Mouse (Mus musculus): ENCODE results near the gene Rpl19. TPM values are rescaled to one million over a fixed set of nuclear protein-coding genes. Genes with fewer than 3 reads are reported as not detected.

The Rpl19 gene
- polyA plus RNA-seq, 1 experiment from 2014 or later = 1,206 TPM

DNA sequence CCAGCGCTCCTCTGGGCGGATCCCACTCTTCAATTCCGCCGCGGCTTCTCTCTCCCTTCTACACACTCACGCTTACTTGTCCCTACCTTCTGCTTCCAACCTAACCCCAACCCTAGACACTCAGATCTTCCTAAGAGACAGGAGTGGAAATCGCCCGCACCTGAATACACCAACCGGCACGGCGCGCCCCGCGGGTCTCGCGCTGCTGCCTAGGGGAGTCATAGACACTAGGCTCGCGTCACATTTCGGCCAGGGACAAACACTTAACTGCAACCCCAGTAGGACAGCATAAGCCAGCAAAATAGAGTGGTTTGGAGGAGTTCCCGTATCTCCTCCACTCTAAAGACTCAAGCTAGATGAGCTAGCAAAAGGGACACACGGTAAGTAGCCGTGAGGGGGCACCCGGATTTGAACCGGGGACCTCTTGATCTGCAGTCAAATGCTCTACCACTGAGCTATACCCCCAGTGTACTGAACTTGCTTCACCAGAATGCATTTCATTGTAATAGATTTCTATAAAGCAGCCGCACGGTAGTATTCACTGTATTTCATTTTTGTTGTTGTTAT, 37.9 kb upstream of the Rpl19 start:
- WGBS = under 1% methylated on average over 26 of the region's 26 CpGs

DNA sequence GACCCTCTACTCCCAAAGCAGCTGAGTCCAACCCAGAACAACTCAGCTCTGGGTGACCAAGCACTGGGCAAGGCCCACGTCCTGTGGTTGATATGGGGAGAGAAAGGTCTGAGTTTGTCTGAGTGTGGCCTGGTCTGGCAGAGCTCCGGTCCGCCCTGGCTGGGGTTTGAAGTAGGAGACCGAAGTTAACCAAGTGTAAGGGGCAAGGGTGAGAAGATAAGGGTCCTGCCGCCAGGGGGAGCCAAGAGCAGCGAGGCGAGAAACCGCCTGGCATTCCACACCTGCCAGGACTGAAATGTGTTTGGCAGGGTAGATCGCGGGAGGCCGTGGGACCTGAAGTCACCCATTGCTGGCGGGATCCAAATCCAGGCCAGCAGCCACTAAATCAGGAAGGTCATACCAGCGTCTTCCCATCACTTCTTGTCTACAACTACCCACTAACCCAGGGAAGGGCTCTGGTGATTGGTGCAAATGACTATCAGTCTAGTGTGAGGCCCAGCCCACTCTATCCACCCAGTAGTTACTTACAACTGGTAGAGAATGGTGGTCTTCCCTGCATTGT, 31.9 kb upstream of the Rpl19 start:
- peak overlapping the region; percentile 61 for H3K4me3 ChIP-seq
- no peaks in the 10 kb centered on the region for H3K36me3 ChIP-seq (replicated peaks)
- H3K27me3 ChIP-seq (replicated peaks; ENCODE audit: low read depth, poor library complexity, severe bottlenecking) = peaks cover 66% of the 10 kb centered on the region
- H3K27ac ChIP-seq (replicated peaks) = no peak overlapping the region
- DNase-seq (ENCODE audit: low spot score) = peak; percentile 84
- peaks cover 32% of the 10 kb centered on the region for H3K4me1 ChIP-seq
- H3K9me3 ChIP-seq = no peaks in the 10 kb centered on the region
- WGBS = 5% methylated on average over 13 of the region's 13 CpGs

More for the DNA sequence above, 37.9 kb upstream of the Rpl19 start:
- peak; percentile 89 for DNase-seq (ENCODE audit: low spot score)
- Histone ChIP-seq H3K9me3 (no peaks in the 10 kb centered on the region), H3K4me1 (peaks cover 32% of the 10 kb centered on the region), H3K36me3 (replicated peaks) (no peaks in the 10 kb centered on the region), H3K4me3 (peak overlapping the region; percentile 90), H3K27ac (replicated peaks) (peak overlapping the region; percentile 86), H3K27me3 (replicated peaks; ENCODE audit: low read depth, poor library complexity, severe bottlenecking) (peaks cover 59% of the 10 kb centered on the region)

DNA sequence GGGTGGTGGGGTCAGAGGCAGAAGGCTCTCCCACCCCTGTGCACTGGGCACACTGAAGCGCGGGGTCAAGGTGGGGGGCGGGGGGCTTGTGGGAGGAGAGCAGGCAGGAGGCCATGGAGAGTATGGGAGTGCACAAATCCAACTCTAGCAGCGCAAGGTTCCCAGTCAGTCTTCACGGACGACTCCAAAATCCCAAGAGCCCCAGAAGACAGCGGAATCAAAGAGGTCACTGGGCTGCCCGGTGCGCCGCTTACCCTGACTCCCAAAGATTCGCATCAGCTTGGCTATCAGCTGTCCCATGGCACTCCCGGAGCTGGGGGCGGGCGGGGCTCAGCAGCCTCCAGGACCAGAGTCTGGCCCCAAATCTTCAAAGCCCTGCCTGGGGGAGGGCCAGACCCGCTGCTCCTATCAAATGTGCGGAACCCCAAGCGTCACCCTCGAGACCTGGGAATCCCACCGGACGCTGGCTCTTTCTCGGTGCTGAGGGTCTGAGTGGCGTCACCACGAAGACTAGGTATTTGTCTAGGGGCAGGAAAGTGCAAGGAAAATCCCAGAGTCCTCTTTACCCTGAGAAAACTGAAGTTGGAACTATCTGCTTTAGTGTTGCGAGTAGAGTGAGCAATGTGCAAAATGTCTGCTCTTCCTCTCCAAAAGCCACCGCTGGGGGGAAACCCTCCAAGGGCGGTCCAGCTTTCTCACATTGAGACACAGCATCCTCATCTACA, 30.8 kb upstream of the Rpl19 start, which contains the start of gene Arl5c:
Arl5c (minus strand) TSS at position 618 of the 725 bp plus-strand sequence.
- Histone ChIP-seq H3K9me3 (no peaks in the 10 kb centered on the region), H3K36me3 (replicated peaks) (no peaks in the 10 kb centered on the region), H3K27ac (replicated peaks) (peak within 1 kb of the TSS; percentile 22; the same call in 1 of the 2 replicates), H3K27me3 (replicated peaks; ENCODE audit: low read depth, poor library complexity, severe bottlenecking) (peaks cover 66% of the 10 kb centered on the region), H3K4me3 (peak within 1 kb of the TSS; percentile 61), H3K4me1 (peaks cover 31% of the 10 kb centered on the region)
- WGBS = under 1% methylated on average over 26 of the region's 26 CpGs
- DNase-seq (ENCODE audit: low spot score) = peak; percentile 66

DNA sequence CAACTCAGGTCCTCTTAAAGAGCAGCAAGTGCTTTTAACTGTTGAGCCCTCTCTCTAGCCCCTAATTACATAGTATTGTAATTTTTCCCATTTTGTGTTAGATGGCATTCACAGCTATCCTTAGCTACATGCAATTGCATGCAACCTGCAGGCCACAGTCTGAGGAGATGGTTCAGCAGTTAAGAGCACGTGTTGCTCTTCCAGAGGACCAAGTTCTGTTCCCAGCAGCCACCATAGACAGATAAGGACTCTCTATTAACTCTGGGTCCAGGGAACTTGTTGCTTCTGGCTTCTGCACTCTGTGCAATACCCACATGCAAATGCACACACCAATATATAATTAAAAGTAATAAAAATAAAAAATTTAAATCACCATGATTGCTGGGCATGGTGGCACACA, 29.8 kb upstream of the Rpl19 start:
- Histone ChIP-seq H3K4me3 (no peak overlapping the region), H3K4me1 (peaks cover 40% of the 10 kb centered on the region), H3K27me3 (replicated peaks; ENCODE audit: low read depth, poor library complexity, severe bottlenecking) (peaks cover 70% of the 10 kb centered on the region), H3K36me3 (replicated peaks) (no peaks in the 10 kb centered on the region), H3K27ac (replicated peaks) (no peak overlapping the region), H3K9me3 (no peaks in the 10 kb centered on the region)
- DNase-seq (ENCODE audit: low spot score) = no peak
- WGBS = 79% methylated on average over 1 of the region's 1 CpGs

DNA sequence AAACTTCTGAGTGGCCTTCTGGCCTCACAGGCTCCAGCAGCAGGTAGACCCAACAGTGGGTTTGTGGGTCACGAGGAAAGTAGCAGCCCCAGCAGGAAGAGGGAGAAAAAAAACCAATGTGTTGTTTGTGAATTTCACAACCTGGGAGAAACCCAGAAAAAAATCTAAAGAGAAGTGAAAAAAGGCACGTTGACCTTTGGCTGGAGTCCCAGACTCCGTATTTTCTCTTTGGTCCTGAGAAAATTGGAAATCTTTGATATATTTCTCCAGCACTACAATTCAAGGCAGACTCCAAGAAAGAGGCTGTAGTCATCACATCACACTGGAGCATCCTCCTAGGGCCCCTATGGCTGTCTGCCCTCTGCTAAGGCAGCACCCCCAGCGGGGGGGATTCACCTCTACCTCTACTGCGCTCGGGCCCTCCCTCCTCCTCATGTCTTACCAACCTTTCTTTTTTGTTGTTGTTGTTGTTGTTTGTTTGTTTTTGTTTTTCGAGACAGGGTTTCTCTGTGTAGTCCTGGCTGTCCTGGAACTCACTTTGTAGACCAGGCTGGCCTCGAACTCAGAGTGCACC, 29.0 kb upstream of the Rpl19 start:
- Histone ChIP-seq H3K9me3 (no peaks in the 10 kb centered on the region), H3K36me3 (replicated peaks) (no peaks in the 10 kb centered on the region), H3K4me3 (no peak overlapping the region), H3K4me1 (peaks cover 48% of the 10 kb centered on the region), H3K27me3 (replicated peaks; ENCODE audit: low read depth, poor library complexity, severe bottlenecking) (peaks cover 73% of the 10 kb centered on the region), H3K27ac (replicated peaks) (no peak overlapping the region)
- no peak for DNase-seq (ENCODE audit: low spot score)
- 85% methylated on average over 8 of the region's 8 CpGs for WGBS

DNA sequence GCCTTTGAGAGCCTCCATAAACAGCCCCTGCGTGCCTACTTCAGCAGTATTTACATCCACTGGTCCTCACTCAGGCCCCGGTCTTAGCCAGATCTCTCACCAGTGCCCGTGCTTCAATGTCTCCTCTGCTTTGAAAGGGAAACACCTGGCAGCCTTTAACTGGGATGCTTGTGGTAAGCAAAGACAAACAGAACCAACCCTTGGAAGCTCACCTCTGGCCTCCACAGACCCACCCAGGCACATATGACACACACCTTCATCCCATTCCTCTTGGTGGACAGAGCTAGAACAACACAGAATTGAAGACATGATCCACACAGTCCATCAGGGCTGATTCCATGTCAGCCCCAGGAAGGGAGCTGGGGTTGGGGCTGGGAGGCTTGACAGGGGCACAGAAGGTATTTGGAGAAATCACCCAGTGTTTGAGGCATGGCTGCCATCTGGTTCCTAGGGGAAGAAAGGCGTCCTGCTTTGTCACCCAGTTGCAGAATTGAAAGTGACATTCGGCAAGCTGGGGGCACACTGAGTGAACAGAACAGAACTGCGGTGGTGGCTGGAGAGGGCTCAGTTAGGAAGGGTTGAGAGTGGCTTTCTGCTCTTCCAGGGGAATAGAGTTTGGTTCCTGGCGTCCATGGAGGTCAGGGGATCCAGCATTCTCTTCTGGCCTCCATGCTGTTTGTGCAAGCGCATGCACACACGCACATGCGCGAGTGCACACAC, 28.3 kb upstream of the Rpl19 start:
- WGBS = 81% methylated on average over 11 of the region's 11 CpGs
- Histone ChIP-seq H3K27me3 (replicated peaks; ENCODE audit: low read depth, poor library complexity, severe bottlenecking) (peaks cover 81% of the 10 kb centered on the region), H3K4me1 (peaks cover 55% of the 10 kb centered on the region), H3K36me3 (replicated peaks) (no peaks in the 10 kb centered on the region), H3K9me3 (no peaks in the 10 kb centered on the region), H3K4me3 (no peak overlapping the region), H3K27ac (replicated peaks) (no peak overlapping the region)
- DNase-seq (ENCODE audit: low spot score) = no peak

DNA sequence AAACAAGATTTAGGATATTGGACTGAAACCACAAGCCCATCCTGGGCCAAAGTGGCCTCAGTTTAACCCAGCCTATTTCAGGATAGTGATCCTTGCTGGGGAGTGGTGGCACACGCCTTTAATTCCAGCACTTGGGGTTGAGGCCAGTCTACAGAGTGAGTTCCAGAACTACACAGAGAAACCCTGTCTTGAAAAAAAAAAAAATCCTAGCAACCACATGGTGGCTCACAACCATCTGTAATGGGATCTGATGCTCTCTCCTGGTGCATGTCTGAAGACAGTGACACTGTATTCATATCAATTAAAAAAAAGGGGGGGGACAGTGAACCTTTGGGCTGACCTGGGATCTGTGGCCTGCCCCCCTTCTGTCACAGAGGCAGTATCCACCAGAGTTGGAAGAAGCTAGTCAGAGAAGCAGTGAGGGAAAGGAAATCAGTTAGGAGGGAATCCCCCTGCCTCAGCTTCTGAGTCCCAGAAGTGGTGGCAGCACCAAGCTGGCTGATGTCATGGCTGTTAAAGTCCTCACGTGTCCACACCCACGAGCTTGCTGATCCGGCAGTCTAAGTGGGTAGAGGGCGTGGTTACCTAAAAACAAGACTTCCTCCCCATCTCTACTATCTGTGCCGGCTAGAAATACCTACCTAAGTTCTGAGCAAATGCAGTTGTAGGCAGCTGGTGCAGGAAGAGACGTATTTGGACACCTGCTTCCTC, 27.5 kb upstream of the Rpl19 start:
- peaks cover under 1% of the 10 kb centered on the region; the same call in 1 of the 2 replicates for H3K36me3 ChIP-seq (replicated peaks)
- 68% methylated on average over 7 of the region's 7 CpGs for WGBS
- no peak overlapping the region for H3K4me3 ChIP-seq
- peaks cover 89% of the 10 kb centered on the region for H3K27me3 ChIP-seq (replicated peaks; ENCODE audit: low read depth, poor library complexity, severe bottlenecking)
- no peak overlapping the region for H3K27ac ChIP-seq (replicated peaks)
- DNase-seq (ENCODE audit: low spot score) = no peak
- peaks cover 63% of the 10 kb centered on the region for H3K4me1 ChIP-seq
- H3K9me3 ChIP-seq = no peaks in the 10 kb centered on the region

DNA sequence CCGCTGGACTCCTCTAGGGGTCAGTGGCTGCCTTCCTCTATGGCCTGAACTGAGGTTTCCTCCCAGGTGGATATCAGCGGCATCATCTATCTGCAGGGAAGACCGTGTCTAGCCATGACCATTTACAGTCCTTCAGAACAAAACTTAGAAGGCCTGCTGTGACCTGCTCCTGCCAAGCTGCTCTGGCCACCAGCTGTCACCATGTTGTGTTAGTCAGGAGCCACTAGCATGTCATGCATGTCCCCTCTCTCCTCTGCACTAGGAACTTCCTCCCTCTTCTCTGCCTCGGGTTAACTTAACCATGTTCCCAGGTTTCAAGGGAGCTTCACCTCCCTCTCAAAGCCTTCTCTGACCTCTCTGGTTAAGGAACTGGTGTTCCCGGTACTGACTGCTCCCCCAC, 26.8 kb upstream of the Rpl19 start:
- WGBS = 74% methylated on average over 5 of the region's 5 CpGs
- Histone ChIP-seq H3K36me3 (replicated peaks) (peaks cover 7% of the 10 kb centered on the region), H3K27ac (replicated peaks) (no peak overlapping the region), H3K4me1 (peaks cover 57% of the 10 kb centered on the region), H3K9me3 (no peaks in the 10 kb centered on the region), H3K4me3 (no peak overlapping the region), H3K27me3 (replicated peaks; ENCODE audit: low read depth, poor library complexity, severe bottlenecking) (peaks cover 86% of the 10 kb centered on the region)
- DNase-seq (ENCODE audit: low spot score) = no peak

DNA sequence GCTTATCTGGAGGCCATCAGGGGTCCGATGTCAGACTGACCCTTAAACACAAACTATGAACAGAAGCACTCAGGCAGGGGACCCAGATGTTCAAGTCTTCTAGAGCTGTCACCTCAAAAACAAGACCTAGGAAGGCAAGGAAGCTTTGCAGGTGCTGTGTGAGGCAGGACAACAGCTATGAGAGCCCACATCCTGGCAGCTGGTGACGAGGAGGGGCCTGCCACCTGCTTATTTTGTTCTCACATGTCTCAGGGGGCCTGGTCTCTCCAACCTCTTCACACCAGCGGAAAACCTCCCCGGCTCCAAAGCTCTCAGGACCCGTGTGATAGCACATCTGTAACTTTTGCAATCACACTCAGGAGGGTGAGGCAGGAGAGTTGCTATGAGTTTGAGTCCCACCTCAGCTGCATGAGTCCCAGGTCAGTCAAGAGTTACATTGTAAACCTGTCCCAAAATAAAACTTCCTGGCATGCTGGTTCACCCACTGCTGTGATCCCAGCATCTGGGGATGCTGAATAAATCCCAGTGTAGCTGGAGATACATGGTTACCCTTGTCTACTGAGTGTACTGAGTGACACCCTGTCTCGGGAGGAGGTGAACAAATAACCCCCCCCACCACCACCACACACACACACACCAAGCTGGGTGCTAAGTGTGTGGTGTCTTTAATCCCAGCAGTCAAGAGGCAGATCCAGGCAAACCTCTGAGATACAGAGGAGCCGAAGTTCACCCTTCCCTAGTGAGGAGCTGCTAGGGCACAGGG, 26.0 kb upstream of the Rpl19 start:
- DNase-seq (ENCODE audit: low spot score) = no peak
- 49% methylated on average over 7 of the region's 7 CpGs for WGBS
- no peaks in the 10 kb centered on the region for H3K9me3 ChIP-seq

DNA sequence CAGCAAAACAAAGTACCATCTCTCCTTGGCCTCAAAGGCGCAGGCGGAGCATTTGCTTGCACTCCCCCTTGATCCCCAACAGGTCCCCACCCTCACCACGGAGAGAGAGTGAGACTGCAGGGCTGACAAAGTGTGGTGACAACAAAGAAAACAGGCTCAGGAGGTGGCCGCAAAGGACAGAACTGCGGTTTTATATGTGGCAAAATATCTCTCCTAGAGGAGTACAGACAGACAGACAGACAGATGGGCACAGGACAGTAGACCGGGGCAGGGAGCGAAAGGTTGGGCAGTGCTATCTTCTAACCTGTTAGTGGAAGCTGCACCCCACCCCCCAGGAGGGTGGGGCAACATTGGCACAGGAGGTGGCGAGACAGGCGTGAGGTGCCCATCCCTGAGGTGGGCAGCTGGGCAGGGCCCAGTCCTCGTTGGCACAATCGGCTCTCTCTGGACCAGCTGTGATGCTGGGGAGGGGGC, 25.1 kb upstream of the Rpl19 start:
- Histone ChIP-seq H3K4me1 (peaks cover 54% of the 10 kb centered on the region), H3K9me3 (no peaks in the 10 kb centered on the region), H3K27me3 (replicated peaks; ENCODE audit: low read depth, poor library complexity, severe bottlenecking) (peaks cover 83% of the 10 kb centered on the region), H3K4me3 (no peak overlapping the region), H3K27ac (replicated peaks) (no peak overlapping the region), H3K36me3 (replicated peaks) (peaks cover 16% of the 10 kb centered on the region)
- DNase-seq (ENCODE audit: low spot score) = no peak
- 40% methylated on average over 11 of the region's 11 CpGs for WGBS

More for the DNA sequence above, 26.0 kb upstream of the Rpl19 start:
- Histone ChIP-seq H3K4me1 (peaks cover 57% of the 10 kb centered on the region), H3K27ac (replicated peaks) (no peak overlapping the region), H3K4me3 (no peak overlapping the region), H3K27me3 (replicated peaks; ENCODE audit: low read depth, poor library complexity, severe bottlenecking) (peaks cover 85% of the 10 kb centered on the region), H3K36me3 (replicated peaks) (peaks cover 15% of the 10 kb centered on the region)

DNA sequence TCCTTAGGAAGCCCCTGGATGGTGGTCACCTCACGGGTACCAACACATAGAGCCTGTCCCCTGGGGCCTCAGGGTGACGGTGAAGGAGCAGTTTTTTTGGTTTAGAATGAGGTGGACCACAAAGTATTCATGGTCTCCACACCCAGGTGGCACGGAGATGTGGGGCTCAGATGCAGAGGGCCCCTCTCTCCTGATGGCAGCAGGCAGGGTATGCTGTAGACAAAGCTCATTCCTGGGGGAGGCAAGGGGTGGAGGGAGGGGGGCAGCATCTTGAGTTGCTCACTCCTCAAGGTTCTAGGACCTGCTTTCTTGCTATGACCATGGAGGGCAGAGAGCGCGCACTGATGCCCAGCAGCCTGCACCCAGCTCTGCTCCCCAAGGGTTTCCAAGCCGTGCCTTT, 24.5 kb upstream of the Rpl19 start:
- DNase-seq (ENCODE audit: low spot score) = no peak
- Histone ChIP-seq H3K4me1 (peaks cover 54% of the 10 kb centered on the region), H3K36me3 (replicated peaks) (peaks cover 16% of the 10 kb centered on the region), H3K27me3 (replicated peaks; ENCODE audit: low read depth, poor library complexity, severe bottlenecking) (peaks cover 77% of the 10 kb centered on the region), H3K4me3 (0 out of 2 replicates have a peak overlapping the region, but pooled peaks have one; percentile 46), H3K9me3 (no peaks in the 10 kb centered on the region), H3K27ac (replicated peaks) (no peak overlapping the region)
- WGBS = 58% methylated on average over 6 of the region's 6 CpGs
